Mouse (Mus musculus) fibroblast of lung, adult 2 months (primary cell): ENCODE measurements around the gene Nadk.

ENCODE experiments used
- DNase-seq: peaks from one replicate; pipeline ENCODE4 v3.0.0-alpha.2; 2011; ENCODE audit warnings: low read depth

Gene Nadk

DNA sequence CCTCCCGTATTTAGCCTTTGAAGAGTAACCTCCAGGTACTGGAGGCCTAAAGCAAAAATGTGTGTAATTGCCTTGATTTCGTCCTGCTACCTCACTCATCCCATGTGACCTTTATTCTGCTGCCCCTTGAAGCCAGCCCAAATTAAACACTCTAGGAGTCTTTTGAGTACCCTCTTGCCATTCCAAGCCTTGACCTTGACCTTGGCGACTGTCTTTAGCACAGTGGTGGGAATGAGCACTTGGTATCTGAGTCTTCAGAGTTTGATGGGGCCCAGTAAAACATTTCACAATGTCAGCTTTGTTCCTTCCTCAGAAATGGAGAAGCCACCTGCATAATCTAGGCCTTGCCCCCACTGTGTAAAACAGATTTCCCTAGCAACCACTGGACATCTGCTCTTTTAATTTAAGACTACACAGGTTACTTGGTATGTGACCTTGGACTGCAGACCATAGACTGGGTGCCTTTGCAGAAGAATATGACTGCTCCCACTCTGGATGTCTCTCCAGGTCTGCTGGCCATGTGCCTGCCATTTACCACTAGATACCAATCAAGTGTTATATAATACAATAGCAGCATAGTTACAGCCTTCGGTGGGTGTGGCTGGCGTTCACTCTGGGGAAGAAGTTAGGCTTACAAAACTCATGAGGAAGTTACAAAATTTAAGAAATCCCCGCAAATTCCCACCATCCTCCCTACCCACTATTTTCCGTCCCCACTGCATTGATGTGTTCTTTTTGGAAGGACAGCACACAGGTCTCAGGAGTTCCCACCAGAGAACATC is at the start of gene Nadk:
Nadk (plus strand) TSS at position 718 of the 782 bp plus-strand sequence.
- peak; percentile 31 for DNase-seq

GRCm38 (mm10) chr4:155514810-155515209 is 47.4 kb upstream of the Nadk start:
- DNase-seq: no peak

- no peak for DNase-seq
Measured at GRCm38 (mm10) chr4:155517948-155518517, 44.1 kb upstream of the Nadk start.

DNA sequence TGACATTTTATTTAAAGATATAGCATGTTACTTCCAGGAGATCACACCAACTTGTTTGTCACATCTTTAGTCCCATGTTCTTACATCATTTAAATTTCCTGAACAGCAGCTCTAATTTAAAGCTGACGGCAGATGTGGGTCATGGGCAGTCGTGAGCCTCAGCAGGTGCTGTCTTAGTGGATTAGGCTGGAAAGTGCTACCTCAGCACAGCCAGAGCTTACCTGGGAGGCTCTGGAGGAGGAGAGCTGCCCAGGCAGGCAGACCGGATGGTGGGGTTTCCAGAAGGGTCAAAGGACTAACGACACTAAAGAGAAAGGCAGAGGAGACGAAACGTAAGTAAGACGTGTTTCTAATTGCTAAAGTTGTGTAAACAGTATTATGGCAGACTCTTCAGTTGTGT is 39.9 kb upstream of the Nadk start:
- no peak for DNase-seq

GRCm38 (mm10) chr4:155525751-155526150 is 36.4 kb upstream of the Nadk start:
- no peak for DNase-seq

GRCm38 (mm10) chr4:155529294-155529693 is 32.9 kb upstream of the Nadk start:
- DNase-seq: no peak

GRCm38 (mm10) chr4:155549993-155550392 is 12.2 kb upstream of the Nadk start:
- DNase-seq: no peak

DNA sequence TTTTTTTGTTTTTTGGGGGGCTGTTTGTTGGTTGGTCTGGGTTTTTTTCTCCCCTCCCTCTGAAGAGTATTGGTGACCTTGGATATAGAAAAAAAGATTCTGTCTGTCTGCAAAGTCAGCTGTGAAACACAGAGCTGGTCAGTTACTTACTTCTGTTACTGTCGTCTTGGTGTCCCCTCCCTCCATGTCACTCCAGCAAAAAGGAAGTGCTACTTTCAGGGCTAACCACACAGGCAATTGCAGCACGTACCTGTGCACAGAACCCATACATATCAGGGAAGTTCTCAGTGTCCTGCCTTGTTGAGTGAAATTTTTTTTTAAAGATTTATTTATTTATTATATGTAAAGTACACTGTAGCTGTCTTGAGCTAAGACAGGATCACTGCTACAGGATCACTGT is 11.7 kb upstream of the Nadk start:
- no peak for DNase-seq

DNA sequence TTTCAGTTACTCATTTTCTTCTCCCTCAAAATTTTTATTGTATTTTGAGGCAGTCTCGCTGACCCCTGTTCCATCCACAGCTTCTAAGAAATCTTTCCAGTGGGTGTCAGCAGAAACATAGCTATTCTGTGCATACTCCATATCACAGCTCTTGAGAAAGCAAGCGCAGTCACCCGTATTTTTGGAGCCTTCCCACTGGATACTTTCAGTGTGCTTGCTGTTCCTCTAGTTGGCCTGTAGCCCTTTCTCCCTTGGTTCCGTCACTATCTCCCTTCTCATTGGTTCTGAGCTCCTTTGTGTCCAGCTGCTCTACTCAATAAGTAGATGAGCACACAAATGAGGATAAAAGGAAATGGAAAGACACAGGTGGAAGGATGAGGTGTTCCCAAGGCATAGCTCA is 11.1 kb upstream of the Nadk start:
- no peak for DNase-seq

- DNase-seq: no peak
Measured at GRCm38 (mm10) chr4:155552917-155553532, 9.2 kb upstream of the Nadk start.

DNA sequence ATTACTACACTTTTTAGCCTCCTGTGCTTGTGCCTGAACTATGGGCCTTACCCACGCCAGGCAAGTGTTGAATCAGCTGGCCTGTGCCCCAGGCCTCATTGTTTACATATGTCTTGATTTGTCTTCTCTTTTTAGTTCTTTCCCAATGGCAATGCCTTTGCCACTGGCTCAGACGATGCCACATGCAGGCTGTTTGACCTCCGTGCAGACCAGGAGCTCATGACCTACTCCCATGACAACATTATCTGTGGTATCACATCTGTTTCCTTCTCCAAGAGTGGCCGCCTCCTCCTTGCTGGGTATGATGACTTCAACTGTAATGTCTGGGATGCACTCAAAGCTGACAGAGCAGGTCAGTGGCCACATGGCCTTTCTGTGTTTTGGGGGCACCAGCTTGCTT is 7.3 kb upstream of the Nadk start:
- DNase-seq: no peak

DNA sequence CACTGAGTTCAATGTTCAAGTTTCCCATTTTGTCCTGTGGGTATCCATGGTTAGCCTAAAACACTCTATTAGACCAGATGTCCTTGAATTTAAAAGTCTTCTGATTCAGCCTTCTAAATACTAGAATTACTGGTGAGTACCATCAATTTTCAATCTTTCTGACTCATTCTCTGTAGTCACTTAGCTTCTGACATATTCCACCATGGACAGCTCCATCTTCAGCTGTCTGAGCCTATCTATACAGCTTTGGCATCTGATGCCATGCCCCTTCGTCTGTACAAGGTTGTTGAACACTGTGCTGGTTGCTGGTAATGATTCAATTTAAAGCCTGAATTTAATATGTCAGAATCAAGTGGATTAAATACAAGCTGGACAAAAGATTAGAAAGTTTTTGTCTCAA is 6.7 kb upstream of the Nadk start:
- DNase-seq: no peak

DNA sequence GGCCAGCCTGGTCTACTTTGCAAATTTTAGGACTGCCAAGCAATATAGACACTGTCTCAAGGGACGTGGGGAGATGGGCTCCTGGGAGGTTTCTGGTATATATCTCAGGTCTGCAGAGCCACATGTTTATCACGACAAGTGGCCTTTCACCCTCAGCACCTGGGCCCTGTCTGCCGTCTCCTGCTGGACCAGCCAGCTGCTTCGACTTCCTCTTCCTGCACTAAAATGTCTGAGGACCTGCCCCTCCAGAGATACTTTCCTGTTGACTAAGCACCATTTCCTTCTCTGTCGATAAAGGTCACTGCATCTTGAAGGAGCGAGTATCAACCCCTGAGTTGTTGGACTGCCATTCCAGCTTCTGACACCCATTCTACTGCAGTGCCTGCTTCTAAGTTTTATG is 2.7 kb upstream of the Nadk start:
- DNase-seq: no peak

GRCm38 (mm10) chr4:155560932-155561331 is 1.2 kb upstream of the Nadk start:
- DNase-seq: no peak

- DNase-seq: peak; percentile 62
Measured at GRCm38 (mm10) chr4:155562725-155563399, 684 bp downstream of the Nadk start.

GRCm38 (mm10) chr4:155563400-155564231 is 1.4 kb downstream of the Nadk start:
- peak; percentile 97 for DNase-seq

- peak; percentile 33 for DNase-seq
Measured at GRCm38 (mm10) chr4:155564315-155565069, 2.3 kb downstream of the Nadk start.

GRCm38 (mm10) chr4:155566555-155566954 is 4.4 kb downstream of the Nadk start:
- DNase-seq: no peak

DNA sequence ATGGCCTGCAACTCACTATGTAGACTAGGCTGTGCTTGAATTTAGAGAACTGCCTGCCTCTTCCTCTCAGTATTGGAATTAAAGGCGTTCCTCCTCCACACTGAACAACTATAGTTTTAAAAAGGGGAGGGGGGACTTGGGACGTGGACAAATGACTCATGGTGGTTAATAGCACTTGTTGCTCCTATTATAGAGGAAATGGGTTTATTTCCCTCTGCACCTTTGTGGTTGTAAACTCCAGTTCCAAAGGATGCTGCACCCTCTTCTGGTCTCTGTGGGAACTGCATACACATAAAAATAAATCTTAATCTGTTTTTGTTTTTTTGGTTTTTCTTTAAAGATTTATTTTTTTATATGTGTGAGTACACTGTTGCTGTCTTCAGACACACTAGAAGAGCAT is 6.0 kb downstream of the Nadk start:
- no peak for DNase-seq

- no peak for DNase-seq
Measured at GRCm38 (mm10) chr4:155568632-155569370, 6.6 kb downstream of the Nadk start.
